Comparison of ENCODE assay signal across 17 mouse cellular contexts in genomic region chr3:83988214-83988613, GRCm38 (mm10). TPM values are rescaled to one million over a fixed set of nuclear protein-coding genes. Genes with fewer than 3 reads are reported as not detected.
DNase-seq lines count a peak whose midpoint lies in the region; ATAC-seq and TF ChIP-seq lines count a peak whose summit lies in the region.
"Had no signal": no experiment of that assay in that cellular context is flagged by ENCODE, and none has a peak within 500 bp of the region (broad histone marks: within the 10 kb centered on the region; RNA-seq: fewer than 3 reads in every experiment).

No protein-coding gene starts in this region.

- DNase-seq in forebrain, postnatal 0 days, result no peak
- no peak for DNase-seq in midbrain, embryonic 10.5 days (ENCODE audit: low spot score)
- no peak for DNase-seq in midbrain, embryonic 14.5 days
- DNase-seq in forelimb bud, embryonic 11.5 days (ENCODE audit: low read depth, low spot score), result peak; percentile 32
- no peak for DNase-seq in kidney, postnatal 25 days
- no peak for DNase-seq in neural tube, embryonic 10.5 days (ENCODE audit: extremely low spot score, low spot score)
- DNase-seq: adrenal gland, postnatal 10 days; cerebellum, postnatal 10 days; heart, adult 2 months; heart, postnatal 14 days; thymus, postnatal 4 days had no signal

- TF ChIP-seq CTCF in forebrain, postnatal 0 days (IDR thresholded peaks at IDR 0.05; ENCODE audit: low read depth), result no peak

- no peak for ATAC-seq in forebrain, embryonic 13.5 days
- ATAC-seq in forebrain, postnatal 0 days, result no peak
- no peak for ATAC-seq in midbrain, embryonic 14.5 days (ENCODE audit: low FRiP score, low TSS enrichment)
- peak; percentile 22; the same call in 1 of the 2 replicates for ATAC-seq in stomach, embryonic 16.5 days (ENCODE audit: insufficient read depth, low FRiP score)
- ATAC-seq: hindbrain, postnatal 0 days had no signal

- peaks cover 99% of the 10 kb centered on the region for H3K4me1 ChIP-seq in forebrain, embryonic 13.5 days
- peaks cover 48% of the 10 kb centered on the region for H3K4me1 ChIP-seq in forebrain, postnatal 0 days (ENCODE audit: insufficient read depth)
- H3K4me1 ChIP-seq in midbrain, embryonic 10.5 days, result peaks cover 83% of the 10 kb centered on the region
- peaks cover 50% of the 10 kb centered on the region for H3K4me1 ChIP-seq in midbrain, embryonic 14.5 days (ENCODE audit: control insufficient read depth, insufficient read depth, low read length)
- H3K4me1 ChIP-seq in stomach, embryonic 16.5 days (ENCODE audit: control insufficient read depth, insufficient read depth, low read length), result peaks cover 38% of the 10 kb centered on the region

- no peaks in the 10 kb centered on the region for H3K9me3 ChIP-seq in forebrain, embryonic 13.5 days (replicated peaks)
- H3K9me3 ChIP-seq in forebrain, postnatal 0 days (ENCODE audit: low read length), result no peaks in the 10 kb centered on the region
- H3K9me3 ChIP-seq in midbrain, embryonic 10.5 days (replicated peaks), result no peaks in the 10 kb centered on the region; the same call in 1 of the 2 replicates
- no peaks in the 10 kb centered on the region for H3K9me3 ChIP-seq in midbrain, embryonic 14.5 days (ENCODE audit: control insufficient read depth, low read length)
- H3K9me3 ChIP-seq in stomach, embryonic 16.5 days (replicated peaks; ENCODE audit: control insufficient read depth, low read length), result no peaks in the 10 kb centered on the region
- H3K9me3 ChIP-seq: liver, embryonic 15.5 days; megakaryocyte, embryonic 14.5 days had no signal

- WGBS in forebrain, embryonic 13.5 days, result 18% methylated on average over 4 of the region's 4 CpGs
- WGBS in forebrain, postnatal 0 days, result 21% methylated on average over 4 of the region's 4 CpGs
- 30% methylated on average over 4 of the region's 4 CpGs for WGBS in midbrain, embryonic 10.5 days
- WGBS in midbrain, embryonic 14.5 days, result 25% methylated on average over 4 of the region's 4 CpGs
- WGBS in stomach, embryonic 16.5 days, result 22% methylated on average over 4 of the region's 4 CpGs

- no peak overlapping the region for H3K4me3 ChIP-seq in forebrain, embryonic 13.5 days
- H3K4me3 ChIP-seq in forebrain, postnatal 0 days (ENCODE audit: low read depth, low read length), result no peak overlapping the region
- no peak overlapping the region for H3K4me3 ChIP-seq in midbrain, embryonic 10.5 days
- no peak overlapping the region for H3K4me3 ChIP-seq in midbrain, embryonic 14.5 days (replicated peaks; ENCODE audit: low read depth, low read length)
- H3K4me3 ChIP-seq in stomach, embryonic 16.5 days (replicated peaks; ENCODE audit: low read length), result no peak overlapping the region
- H3K4me3 ChIP-seq: heart, adult 2 months; liver, embryonic 15.5 days had no signal

- H3K27ac ChIP-seq in forebrain, embryonic 13.5 days, result peak overlapping the region; percentile 58; the same call in 1 of the 2 replicates
- no peak overlapping the region; the same call in 1 of the 2 replicates for H3K27ac ChIP-seq in forebrain, postnatal 0 days (ENCODE audit: low read depth, low read length)
- H3K27ac ChIP-seq in midbrain, embryonic 10.5 days (replicated peaks), result peak overlapping the region; percentile 61; the same call in 1 of the 2 replicates
- H3K27ac ChIP-seq in midbrain, embryonic 14.5 days (replicated peaks; ENCODE audit: low read depth, low read length), result no peak overlapping the region
- H3K27ac ChIP-seq in stomach, embryonic 16.5 days (ENCODE audit: low read length), result peak overlapping the region; percentile 75
- H3K27ac ChIP-seq: heart, adult 2 months; hindbrain, postnatal 0 days; kidney, postnatal 0 days; liver, embryonic 15.5 days had no signal

- H3K9ac ChIP-seq in forebrain, embryonic 13.5 days, result no peak overlapping the region
- no peak overlapping the region for H3K9ac ChIP-seq in forebrain, postnatal 0 days
- H3K9ac ChIP-seq in midbrain, embryonic 14.5 days (replicated peaks; ENCODE audit: low read length), result no peak overlapping the region
- H3K9ac ChIP-seq in stomach, embryonic 16.5 days (ENCODE audit: low read length), result peak overlapping the region; percentile 49; the same call in 1 of the 2 replicates
- H3K9ac ChIP-seq: liver, embryonic 15.5 days had no signal

- no peaks in the 10 kb centered on the region for H3K36me3 ChIP-seq in forebrain, embryonic 13.5 days (ENCODE audit: poor library complexity, severe bottlenecking)
- no peaks in the 10 kb centered on the region for H3K36me3 ChIP-seq in forebrain, postnatal 0 days (ENCODE audit: insufficient read depth)
- peaks cover 11% of the 10 kb centered on the region for H3K36me3 ChIP-seq in midbrain, embryonic 10.5 days
- H3K36me3 ChIP-seq in midbrain, embryonic 14.5 days (ENCODE audit: control insufficient read depth, insufficient read depth, low read length), result no peaks in the 10 kb centered on the region
- H3K36me3 ChIP-seq in stomach, embryonic 16.5 days (ENCODE audit: control insufficient read depth, insufficient read depth, low read length), result no peaks in the 10 kb centered on the region
- H3K36me3 ChIP-seq: liver, embryonic 15.5 days had no signal

- H3K4me2 ChIP-seq in forebrain, embryonic 13.5 days, result no peak overlapping the region
- H3K4me2 ChIP-seq in forebrain, postnatal 0 days (ENCODE audit: low read depth), result no peak overlapping the region
- H3K4me2 ChIP-seq in midbrain, embryonic 14.5 days (ENCODE audit: low read length), result no peak overlapping the region
- H3K4me2 ChIP-seq in stomach, embryonic 16.5 days (ENCODE audit: low read depth, low read length), result peak overlapping the region; percentile 32
- H3K4me2 ChIP-seq: liver, embryonic 15.5 days had no signal

- H3K27me3 ChIP-seq in forebrain, embryonic 13.5 days, result no peaks in the 10 kb centered on the region
- H3K27me3 ChIP-seq in forebrain, postnatal 0 days (ENCODE audit: insufficient read depth, low read length), result no peaks in the 10 kb centered on the region
- no peaks in the 10 kb centered on the region for H3K27me3 ChIP-seq in midbrain, embryonic 10.5 days (ENCODE audit: low read depth, poor library complexity, severe bottlenecking)
- H3K27me3 ChIP-seq in midbrain, embryonic 14.5 days (ENCODE audit: control insufficient read depth, insufficient read depth, low read length), result no peaks in the 10 kb centered on the region
- H3K27me3 ChIP-seq in stomach, embryonic 16.5 days (ENCODE audit: control insufficient read depth, insufficient read depth, low read length), result no peaks in the 10 kb centered on the region
- H3K27me3 ChIP-seq: liver, embryonic 15.5 days; megakaryocyte, embryonic 14.5 days had no signal

RNA-seq across cellular contexts. Expression of gene Tmem131l, which starts 51.8 kb away (rescaled TPM):
- polyA plus RNA-seq in forebrain, embryonic 13.5 days (2015; fragmentation: Nextera tagmentation; extraction: Ambion mirVana), result 125 and 139 TPM in 2 replicates
- 59.3 and 65.0 TPM in 2 replicates for total RNA-seq in forebrain, postnatal 0 days (2014; rRNA removed)
- polyA plus RNA-seq in forebrain, postnatal 0 days (2015; fragmentation: Nextera tagmentation; extraction: Ambion mirVana), result 32.3 and 37.5 TPM in 2 replicates
- 59.4 and 68.0 TPM in 2 replicates for polyA plus RNA-seq in midbrain, embryonic 10.5 days (2016; fragmentation: Nextera tagmentation; extraction: Ambion mirVana)
- polyA plus RNA-seq in midbrain, embryonic 14.5 days (2014; fragmentation: Nextera tagmentation; extraction: Ambion mirVana), result 89.4 and 90.7 TPM in 2 replicates
- 38.9 and 41.7 TPM in 2 replicates for polyA plus RNA-seq in stomach, embryonic 16.5 days (2015; fragmentation: Nextera tagmentation; extraction: Ambion mirVana)

Comparison
In these comparisons a context has a peak if more than half of its experiments do, and no peak if none do; other contexts are left out.
1. H3K27ac ChIP-seq: peak in forebrain, embryonic 13.5 days (single experiment), midbrain, embryonic 10.5 days (single experiment) and stomach, embryonic 16.5 days (single experiment); none in forebrain, postnatal 0 days (single experiment) and midbrain, embryonic 14.5 days (single experiment).